Mouse (Mus musculus) CD4-positive helper T cell, adult 2 months (primary cell): ENCODE results near the gene Cactin.
A peak's percentile ranks its signal among the peaks of the same experiment; 100 is the strongest.

ENCODE experiments used
- DNase-seq: peaks from one replicate; pipeline ENCODE4 v3.0.0-alpha.2; 2012; ENCODE audit warnings: low read depth, missing footprints, low spot score

Gene Cactin

DNA sequence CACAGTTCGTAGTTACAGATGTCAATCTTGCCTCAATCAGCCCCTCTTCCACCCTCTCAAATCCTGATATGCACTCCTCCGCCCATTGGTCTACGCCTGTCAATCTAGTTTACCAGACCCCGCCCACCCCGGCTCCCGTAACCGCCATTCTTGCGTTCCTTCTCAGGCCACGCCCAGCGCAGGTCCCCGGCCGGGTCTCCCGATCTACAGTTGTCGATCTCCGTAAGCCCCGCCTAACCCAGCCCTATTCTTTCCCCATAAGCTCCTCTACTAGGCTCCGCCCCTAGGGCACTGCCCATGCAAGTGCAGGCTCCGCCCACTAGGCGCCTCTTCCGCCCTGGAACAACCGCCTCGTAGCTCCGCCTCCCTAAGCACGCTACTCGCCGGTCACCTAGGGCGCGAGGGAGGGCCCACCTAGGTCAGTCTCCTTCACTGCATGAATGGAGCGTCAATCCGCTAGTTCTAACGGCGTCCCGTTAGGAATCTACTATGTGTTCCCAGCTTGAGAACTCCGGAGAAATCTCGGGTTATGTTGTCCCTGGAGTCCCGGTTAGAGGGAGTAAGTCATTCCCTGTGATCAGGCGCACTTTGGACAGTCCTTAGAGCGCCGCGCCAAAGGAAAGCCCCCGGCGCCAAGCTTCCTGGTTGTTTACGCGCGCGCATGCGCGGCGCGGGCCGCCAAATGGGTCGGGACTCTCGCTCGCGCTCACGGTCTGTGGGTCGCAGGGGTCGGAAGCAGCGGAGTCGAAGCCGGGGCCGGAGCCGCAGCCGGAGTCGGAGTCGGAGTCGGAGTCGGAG is at the start of gene Cactin:
Cactin (plus strand) TSS at position 554 of the 798 bp plus-strand sequence.
- peak; percentile 100 for DNase-seq

DNA sequence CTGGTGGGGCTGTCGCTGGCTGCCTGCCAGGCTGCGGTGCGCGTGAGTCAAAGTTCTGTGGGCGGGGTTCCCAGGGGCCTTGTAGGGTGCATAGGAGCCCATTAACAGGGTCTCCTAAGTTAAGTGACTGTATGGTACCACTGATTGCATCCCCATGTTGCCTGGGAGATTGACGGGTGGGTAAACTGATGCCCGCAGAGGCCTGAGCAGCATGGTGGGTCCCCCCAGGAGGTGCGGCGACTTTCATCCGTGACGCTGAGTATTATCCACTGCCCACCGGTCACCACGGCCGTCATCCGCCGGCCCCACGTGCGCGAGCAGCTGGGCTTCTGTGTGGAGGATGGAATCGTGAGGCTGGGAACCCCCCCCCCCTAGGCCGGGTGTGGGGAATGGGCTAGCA is 48.5 kb upstream of the Cactin start:
- no peak for DNase-seq

DNA sequence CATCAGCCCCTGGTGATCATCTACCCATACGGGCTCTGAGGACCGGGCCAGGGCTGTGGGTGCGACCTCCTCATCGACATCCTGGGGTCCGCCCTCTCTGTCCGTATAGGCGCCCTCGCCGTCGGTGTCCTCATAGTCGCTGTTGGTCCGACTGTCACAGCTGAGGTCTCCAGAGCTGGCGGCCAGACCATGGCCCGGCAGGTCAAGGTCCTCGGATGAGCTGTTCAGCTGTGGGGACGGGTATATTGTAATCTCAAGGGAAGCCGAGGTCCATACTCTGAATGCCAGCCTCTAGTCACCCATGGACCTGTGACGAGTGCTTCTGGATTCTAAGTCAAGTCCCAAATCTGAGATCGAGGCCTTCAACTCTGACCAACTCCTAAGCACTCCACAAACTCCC is 47.1 kb upstream of the Cactin start:
- DNase-seq, result no peak

DNA sequence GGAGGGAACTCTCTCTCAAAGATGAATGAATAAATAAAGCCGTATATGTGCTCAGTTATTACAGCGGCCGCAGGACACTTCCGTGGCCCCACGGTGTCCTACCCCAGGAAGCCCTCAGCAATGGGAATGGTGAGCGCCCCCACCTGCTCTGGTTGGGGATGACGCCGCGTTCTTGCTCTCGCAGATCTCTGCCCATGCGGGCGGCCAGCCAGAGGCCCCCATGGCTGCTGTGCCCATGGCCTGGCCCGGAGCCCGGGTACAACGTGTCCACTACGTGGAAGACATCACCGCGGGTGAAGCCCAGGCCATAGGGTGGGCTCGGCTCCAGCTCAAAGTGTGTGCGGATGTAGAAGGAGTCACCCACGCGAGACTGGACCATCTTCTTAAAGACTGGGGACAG is 43.2 kb upstream of the Cactin start:
- DNase-seq, result no peak

DNA sequence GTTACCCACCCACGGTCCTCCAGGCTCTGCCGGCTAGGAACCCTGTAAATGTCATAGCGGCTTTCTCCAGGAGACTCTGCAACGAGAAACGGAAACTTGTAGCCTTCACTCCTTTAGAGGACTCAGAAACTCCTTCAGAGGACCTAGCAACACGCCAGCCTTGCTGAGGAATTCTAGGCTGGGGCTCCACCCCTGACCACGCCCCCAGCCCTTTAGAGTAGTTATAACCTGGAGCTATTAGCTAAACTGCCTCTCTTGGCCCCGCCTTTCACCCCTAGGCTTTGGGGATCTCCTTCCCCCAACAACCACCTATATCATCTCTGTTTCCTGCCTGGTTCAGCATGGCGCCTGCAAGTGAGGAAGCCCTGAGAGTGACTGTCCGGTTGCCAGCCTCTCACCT is 41.4 kb upstream of the Cactin start:
- DNase-seq, result no peak

DNA sequence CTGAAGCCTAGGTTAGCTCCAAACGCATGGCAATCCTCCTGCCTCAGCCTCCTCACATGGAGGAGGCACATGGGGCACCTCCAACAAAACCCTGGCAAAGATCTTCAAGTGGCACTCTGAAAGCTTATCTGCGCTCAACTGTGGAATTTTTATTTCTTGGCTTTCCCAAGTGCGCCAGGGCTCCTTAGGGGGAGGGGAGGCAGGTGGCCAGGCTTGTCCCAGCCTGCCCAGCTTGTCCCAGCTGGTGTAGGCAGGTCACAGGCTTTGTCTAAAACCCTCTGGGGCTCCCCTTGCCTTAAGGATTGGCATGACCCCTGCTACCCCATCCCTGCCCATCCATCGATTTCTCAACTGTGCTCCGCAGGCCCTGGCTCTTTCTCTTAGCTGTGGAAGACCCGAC is 36.7 kb upstream of the Cactin start:
- no peak for DNase-seq

DNA sequence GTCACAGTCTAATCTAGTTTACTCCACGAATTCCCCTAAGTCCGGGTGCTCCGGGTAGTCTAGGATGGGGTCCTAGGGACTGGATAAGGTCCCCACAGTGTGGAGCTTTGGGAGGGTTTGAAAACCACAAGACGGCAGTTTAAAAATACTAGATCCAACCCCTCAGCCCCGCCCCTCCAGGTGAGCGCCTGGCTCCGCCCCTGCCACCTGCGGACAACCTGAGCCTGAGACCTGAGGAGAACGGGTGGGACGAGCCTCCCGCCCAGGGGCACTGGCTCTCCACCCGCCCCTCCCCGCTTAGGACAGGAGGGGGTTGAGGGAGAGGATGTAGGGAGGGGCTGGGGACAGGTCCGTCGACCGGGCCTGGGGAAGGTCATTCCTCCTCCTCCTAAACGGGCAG is 36.2 kb upstream of the Cactin start:
- DNase-seq, result no peak

DNA sequence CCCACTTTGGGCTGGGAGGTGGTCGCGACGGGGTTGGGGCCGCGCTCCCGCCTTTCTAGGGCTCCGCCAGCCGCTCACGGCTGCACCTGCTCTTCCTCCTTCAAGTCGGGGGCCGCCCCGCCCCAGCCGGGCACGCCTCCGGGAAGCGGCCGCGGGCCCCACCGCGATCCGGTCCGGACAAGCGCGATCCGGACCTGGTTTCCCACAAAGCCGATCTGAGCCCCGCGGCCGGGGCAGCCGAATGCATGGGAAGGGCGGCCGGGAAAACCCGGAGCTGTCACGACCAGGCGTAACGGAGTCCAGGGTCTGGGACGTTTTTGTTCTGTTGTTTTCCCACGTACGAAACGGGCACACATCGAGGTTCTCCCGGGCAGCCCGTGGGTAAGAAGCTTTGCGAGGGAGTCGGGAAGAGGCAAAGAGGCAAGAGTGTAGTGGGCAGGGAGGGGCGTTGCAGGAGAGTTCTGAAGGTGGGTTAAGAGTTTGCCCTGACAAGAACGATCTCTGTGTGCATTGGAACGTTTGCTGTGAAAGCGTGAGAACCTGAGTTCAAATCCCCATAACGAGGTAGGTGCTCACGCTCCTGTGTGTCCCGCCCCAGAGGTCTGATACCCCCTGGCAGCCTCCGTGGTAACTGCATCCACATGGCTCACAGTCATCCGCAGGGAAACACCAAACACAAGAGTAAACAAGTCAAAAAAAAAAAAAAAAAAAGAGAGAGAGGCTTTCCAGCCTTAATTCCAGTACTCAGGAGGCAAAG is 35.0 kb upstream of the Cactin start:
- peak; percentile 92 for DNase-seq

DNA sequence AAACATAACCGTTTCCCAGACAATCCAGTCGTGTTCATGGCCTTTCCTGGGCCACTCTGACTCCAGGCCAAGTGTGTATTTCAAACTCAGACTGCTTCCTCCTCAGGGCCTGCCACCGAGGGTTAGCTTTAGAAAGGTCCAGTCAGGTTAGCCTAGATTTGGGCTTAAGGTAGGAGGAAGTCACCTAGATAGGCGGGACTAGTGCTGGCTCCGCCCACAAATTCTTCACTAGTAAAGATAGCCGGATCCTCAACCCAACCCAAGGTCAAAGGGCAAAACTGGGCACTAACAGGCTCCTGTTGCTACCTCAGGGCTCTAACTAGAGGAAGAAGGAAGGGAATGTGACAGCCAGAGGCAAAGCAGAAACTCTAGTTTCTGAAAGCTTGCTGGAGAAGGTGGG is 34.3 kb upstream of the Cactin start:
- DNase-seq, result peak; percentile 45

DNA sequence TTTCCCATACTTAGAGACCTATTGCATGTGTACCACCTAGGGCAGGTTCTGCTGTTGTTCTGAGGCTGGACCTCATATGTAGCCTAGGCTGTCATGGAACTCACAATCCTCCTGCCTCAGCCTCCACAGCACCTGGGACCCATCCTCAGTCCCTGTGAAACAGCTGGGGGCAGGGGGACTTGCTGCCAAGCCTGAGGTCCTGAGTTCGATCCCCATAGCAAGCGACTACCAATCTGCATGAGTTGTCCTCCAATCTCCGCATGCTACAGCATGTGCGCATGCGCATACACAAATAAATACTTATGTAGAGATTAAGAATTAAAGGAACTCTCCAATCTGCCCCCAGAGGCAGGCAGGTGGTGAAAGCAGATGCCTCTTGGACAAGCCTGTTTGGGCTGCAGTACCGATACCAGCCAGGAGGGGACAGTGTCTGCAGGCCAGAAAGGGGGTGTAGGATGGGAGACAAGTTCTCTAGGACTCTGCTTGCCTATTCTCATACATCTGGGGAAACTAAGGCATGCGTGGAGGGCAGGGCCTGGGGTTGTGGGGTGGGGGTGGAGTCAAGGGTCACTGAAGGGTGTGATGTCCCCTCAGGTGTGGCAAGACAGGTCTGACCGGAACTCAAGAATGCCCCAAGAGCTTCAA is 33.3 kb upstream of the Cactin start:
- DNase-seq, result peak; percentile 73

DNA sequence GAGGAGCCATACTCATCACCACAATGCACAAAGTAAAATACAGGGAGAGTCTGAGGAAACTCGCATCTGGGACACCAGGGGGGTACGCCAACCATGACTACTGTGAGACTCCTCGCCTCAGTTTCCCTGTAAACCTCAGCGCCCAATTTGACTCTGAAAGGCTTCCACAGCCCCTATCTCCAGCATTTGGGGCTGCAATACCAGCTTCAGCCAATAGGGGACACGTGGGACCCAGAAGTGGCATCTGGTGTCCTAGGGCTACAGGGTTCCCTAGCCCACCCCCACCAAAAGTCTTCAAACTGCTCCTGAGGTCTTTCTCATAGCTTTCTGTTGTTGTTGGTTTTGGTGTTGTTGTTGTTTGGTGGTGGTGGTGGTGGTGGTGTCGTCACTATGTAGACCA is 32.3 kb upstream of the Cactin start:
- peak; percentile 47 for DNase-seq

DNA sequence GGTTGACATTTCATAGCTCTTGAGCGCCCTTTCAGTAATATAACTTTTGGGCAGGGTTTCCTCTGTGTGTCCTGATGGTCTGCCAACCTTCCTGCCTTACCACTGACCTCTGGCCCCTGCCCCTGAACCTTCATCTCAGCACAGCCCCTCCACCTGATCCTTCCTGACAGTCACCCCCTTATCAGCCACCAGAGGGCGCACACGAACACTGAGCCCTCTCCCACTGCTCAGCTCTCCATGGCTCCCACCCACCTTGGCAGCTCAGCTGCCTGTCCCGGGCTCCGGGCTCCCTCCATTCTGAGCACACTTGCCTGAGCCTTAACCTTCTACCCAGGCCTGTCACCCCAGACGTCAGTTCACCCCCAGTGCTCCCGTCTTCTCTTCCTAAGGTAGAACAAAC is 31.6 kb upstream of the Cactin start:
- DNase-seq, result peak; percentile 73

DNA sequence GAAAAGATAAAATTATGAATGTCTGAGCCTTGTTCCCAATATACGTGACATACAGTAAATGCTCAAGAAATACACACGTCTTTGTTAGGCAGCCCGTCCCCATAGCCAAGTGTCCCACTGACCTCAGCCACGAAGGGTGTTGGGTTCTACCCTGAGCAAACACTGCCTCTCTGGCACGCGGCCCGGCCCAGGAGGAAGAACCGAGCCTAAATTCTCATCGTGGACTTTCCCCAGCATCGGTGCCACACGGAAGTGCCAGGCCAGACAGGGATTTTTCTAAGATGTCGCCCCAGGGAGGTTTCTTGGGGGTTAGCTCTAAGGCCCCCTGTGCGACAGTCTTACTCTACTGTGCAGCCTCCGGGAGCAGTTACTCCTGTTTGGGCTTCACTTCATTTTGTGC is 31.1 kb upstream of the Cactin start:
- no peak for DNase-seq

DNA sequence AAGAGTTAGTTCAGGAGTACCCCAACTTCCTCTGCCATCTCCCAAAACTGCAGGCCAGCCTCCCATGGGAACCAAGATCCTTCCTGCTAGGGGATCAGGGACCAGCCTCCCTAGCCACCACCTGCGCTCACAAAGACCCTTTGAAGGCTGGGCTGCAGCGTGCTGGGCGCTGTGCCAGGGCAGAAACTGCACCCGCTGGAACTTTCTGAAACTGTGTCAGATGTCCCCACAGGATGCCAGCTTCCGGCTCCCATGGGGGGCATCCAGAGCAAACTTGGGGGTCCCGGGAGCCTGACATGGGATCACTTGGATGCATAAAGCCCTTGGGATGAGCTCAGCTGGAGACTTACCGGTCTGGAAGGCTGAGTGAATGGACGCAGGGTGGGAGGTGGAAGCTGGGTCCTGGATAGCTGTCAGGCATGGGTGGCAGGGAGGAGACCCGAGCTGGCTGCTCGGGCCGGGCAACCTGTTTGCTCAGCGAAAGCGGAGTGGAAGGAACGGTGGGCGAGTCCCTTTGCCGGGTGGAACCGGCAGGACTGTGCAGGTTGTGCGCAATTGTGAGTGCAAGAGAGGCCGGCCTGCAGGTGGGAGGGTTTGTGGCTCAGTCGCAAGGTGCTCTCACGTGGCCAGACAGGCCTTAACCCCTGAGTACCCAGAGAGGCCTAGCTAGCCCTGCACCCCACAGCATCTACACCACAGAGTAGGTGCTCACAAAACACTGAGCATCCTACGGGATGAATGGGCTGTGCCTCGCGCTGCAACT is 30.0 kb upstream of the Cactin start:
- DNase-seq, result peak; percentile 59

DNA sequence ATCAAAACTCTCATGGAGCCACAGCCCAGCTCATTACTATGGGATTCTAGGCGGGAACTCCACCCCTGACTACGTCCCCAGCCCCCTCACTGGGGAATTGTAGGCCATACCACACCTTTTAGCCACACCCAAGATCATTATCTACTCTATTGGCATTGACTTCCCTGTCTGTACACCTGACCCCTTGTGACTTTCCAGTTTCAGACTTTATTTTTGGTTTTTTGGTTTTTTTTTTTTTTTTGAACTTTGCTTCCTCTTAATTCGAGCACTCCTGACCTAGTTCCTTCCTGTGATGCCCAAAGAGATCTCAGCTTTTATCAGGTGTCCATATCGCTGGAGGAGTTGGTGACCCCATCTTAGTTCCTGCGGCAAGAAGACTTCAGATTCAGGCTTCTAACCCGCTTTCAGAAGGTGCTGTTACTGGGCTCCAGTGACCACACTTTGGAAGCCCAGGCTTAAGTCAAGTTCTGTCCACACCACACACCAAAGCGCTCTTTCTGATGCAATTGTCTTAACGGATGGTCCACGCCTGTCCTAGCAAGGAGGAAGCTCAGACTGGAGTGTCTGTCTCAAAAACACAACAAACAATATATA is 29.3 kb upstream of the Cactin start, which contains the start of gene Tjp3:
Tjp3 (minus strand) TSS at position 71 of the 594 bp plus-strand sequence.
- peak; percentile 68 for DNase-seq

DNA sequence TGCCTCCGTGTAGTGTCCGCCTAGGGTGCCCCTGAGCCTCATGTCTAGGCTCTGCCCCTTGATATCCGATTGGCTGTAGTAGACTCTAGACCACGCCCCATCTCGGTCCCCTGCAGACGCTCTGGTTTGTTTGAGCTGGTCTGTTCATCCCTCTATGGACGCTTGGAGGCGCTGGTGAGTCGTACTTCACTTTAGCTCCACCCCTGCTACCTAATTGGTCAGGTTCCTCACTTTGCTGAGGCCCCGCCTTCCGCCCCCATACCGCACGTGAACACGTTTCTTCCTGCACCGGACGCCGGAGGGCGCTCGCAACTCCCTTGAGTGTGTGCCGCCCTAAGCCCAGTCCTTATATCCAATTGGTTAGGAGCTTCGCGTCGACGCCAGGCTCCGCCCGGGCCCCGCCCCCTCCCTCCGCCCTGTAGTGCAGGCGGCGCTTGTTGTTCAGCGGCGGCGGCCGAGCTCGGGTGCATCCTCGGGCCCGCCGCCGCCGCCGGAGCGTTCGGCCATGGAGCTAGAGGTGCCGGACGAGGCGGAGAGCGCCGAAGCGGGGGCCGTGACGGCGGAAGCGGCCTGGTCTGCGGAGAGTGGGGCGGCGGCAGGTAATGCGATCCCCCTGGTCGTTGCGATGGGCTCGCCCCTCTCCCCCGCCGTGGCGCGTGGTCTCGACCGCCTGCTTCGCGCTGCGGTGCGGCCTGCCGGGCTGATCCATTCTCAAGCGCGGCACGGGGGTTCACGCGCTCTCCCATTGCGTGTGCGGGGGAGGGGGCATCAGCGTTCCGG is 28.2 kb upstream of the Cactin start, which contains the start of gene Pip5k1c:
Pip5k1c (plus strand) TSS at position 410 of the 780 bp plus-strand sequence.
- DNase-seq, result peak; percentile 100

DNA sequence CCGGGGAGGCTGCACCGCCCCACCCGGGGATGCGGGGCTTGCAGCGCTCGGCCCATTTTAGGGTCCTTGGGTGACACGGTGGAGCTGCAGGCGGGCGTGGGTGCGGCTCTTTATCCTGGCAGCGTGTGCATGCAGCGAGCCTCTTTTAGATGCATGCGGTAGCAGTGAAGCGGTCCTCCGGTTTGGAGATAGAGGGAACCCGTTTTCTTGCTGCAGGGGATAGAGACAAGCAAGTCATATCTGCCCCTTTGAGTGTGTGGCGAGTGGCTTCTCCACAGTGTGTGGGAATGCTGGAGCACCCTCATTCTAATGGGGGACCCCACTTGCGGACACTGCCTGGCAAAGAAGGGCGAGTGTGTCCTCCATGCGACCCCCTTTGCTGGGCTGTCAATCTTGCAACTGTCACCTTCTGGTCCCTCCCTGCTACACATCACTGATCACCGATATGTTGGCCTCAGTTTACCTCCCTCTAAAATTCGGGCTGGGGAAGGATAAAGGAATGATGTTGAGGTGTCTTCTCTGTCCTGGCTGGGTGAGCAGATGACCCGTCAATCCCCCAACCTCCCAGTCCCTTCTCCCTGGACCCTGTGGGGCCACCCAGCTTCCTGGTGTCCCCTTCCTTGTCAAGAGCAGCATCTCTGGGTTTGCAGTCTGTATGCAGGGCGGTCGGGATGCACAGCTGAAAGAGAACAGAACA is 27.4 kb upstream of the Cactin start:
- DNase-seq, result no peak

DNA sequence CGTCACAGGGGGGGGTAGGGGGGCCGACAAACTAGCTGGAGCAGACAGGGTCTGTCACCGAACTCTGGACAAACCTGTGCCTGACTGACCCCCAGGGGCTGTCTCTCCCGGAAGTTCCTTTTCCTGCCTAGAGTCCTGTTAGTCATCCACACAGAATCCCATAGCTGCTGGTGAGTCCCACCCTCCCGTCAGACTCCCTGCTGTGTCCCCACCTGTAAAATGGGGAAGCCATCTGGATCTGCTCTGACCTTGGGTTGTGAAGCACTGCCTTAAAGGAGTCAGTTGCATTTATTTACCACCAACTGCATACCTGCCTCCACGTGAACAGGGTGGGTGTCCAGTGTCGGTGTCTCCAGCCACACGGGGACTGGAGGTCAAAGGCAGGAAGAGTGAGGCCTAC is 26.5 kb upstream of the Cactin start:
- DNase-seq, result no peak

DNA sequence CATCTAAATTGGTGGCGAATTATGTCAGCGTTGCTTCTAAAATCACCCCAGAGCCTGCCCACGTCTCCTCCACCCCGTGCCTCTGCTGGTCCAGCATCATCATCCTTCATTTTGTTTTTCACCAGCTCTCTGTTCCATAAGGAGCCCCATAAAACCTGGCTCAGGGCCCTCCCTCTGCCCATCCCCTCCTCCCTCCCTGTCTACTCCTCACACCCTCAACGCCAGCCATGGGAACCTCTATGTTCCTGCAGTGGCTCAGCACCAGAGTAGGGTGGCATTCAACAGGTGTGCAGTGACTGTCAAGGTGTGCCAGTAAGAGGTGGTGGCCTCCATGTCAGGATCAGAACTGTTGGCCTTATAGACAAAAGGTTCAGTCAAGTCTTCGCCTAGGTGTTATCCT is 25.7 kb upstream of the Cactin start:
- no peak for DNase-seq

DNA sequence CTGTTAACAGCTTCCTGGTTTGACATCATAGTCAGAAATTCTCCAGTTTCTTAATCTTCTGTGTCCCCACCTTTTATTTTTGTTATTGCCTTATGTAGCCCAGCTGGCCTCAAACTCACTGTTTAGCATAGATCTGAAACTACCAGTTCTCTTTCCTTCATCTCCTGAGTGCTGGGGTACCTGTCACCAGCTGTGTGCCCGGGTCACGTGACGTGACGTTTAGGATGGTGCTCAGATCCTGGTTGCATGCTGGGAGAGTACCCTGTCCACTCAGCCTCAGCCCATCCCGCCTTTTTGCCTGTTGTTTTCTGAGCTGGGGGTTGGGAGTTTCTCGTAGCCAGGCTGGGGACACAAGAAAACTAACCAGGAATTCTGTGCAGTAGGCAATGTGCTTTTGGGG is 23.7 kb upstream of the Cactin start:
- no peak for DNase-seq
